Mouse (Mus musculus): Measurements from ENCODE around the gene Hic1.

DNA sequence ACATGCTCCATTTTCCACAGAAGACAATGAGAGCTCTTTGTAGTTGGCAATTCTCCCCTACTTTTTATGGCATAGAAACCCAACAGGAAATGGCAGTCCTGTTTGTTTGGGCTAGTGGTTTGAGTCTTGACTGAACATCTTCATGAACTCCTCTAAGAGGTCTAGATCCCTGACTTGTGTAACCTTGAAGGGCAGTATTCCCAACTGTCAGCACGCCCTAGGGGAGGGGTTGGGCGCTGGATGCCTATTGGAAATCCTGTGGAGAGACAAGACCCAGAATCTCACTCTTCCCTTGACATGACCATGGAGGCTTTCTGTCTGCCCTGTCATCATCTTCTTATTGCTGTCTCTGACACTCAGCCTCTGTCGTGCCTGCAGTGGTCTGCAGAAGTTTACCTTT is 49.5 kb downstream of the Hic1 start:
- TF ChIP-seq CTCF (IDR thresholded peaks at IDR 0.05; ENCODE audit: control insufficient read depth, insufficient read depth, insufficient read length) (no peak), MAX (IDR thresholded peaks at IDR 0.05) (no peak), MYOG (IDR thresholded peaks at IDR 0.05; ENCODE audit: control insufficient read depth, extremely low read depth, insufficient read length) (no peak), MYOD1 (IDR thresholded peaks at IDR 0.05; ENCODE audit: control insufficient read depth, insufficient read length, low read depth) (no peak), CEBPB (IDR thresholded peaks at IDR 0.05; ENCODE audit: low read depth) (no peak)

Data from C2C12 (cell line).